Mouse (Mus musculus): Measurements from ENCODE around the gene Donson. TPM values are rescaled to one million over a fixed set of nuclear protein-coding genes. Genes with fewer than 3 reads are reported as not detected.

Gene Donson
- total and polyA plus RNA-seq, 2 experiments from 2014 or later = 4.9 to 5.0 TPM

- Histone ChIP-seq H3K27ac (ENCODE audit: low read depth) (no peak overlapping the region), H3K9ac (replicated peaks; ENCODE audit: low read depth, low read length) (no peak overlapping the region), H3K36me3 (replicated peaks; ENCODE audit: control insufficient read depth, insufficient read depth, low read length) (peaks cover 90% of the 10 kb centered on the region), H3K27me3 (ENCODE audit: control insufficient read depth, insufficient read depth, low read length) (no peaks in the 10 kb centered on the region), H3K4me2 (ENCODE audit: low read depth, low read length) (no peak overlapping the region), H3K4me3 (ENCODE audit: low read depth, low read length) (no peak overlapping the region), H3K4me1 (ENCODE audit: control insufficient read depth, insufficient read depth) (no peaks in the 10 kb centered on the region), H3K9me3 (replicated peaks; ENCODE audit: control insufficient read depth, low read length) (no peaks in the 10 kb centered on the region)
- 83% methylated on average over 4 of the region's 4 CpGs for WGBS
- DNase-seq (ENCODE audit: low spot score) (no peak), ATAC-seq (ENCODE audit: insufficient read depth, low read depth) (no peak)
- no peak for TF ChIP-seq EP300 (IDR thresholded peaks at IDR 0.05; ENCODE audit: low read depth)
- no peak for TF ChIP-seq CTCF (IDR thresholded peaks at IDR 0.05; ENCODE audit: low read depth)
These were observed 14.1 kb downstream of the Donson start for GRCm38 (mm10) chr16:91674500-91674899.

- Histone ChIP-seq H3K9me3 (replicated peaks; ENCODE audit: control insufficient read depth, low read length) (no peaks in the 10 kb centered on the region), H3K9ac (replicated peaks; ENCODE audit: low read depth, low read length) (no peak overlapping the region), H3K36me3 (replicated peaks; ENCODE audit: control insufficient read depth, insufficient read depth, low read length) (peaks cover 85% of the 10 kb centered on the region), H3K4me3 (ENCODE audit: low read depth, low read length) (no peak overlapping the region), H3K27ac (ENCODE audit: low read depth) (no peak overlapping the region), H3K4me1 (ENCODE audit: control insufficient read depth, insufficient read depth) (0 out of 2 replicates have a peak, but pooled peaks cover 7% of the 10 kb centered on the region), H3K4me2 (ENCODE audit: low read depth, low read length) (no peak overlapping the region), H3K27me3 (ENCODE audit: control insufficient read depth, insufficient read depth, low read length) (no peaks in the 10 kb centered on the region)
- 90% methylated on average over 3 of the region's 3 CpGs for WGBS
- no peak for TF ChIP-seq EP300 (IDR thresholded peaks at IDR 0.05; ENCODE audit: low read depth)
- no peak for TF ChIP-seq CTCF (IDR thresholded peaks at IDR 0.05; ENCODE audit: low read depth)
- ATAC-seq (ENCODE audit: insufficient read depth, low read depth) (no peak), DNase-seq (ENCODE audit: low spot score) (no peak)
These were observed 24.8 kb downstream of the Donson start for GRCm38 (mm10) chr16:91663795-91664194.

GRCm38 (mm10) chr16:91662336-91662735 lies 26.2 kb downstream of the Donson start:
- Histone ChIP-seq H3K9me3 (replicated peaks; ENCODE audit: control insufficient read depth, low read length) (no peaks in the 10 kb centered on the region), H3K4me2 (ENCODE audit: low read depth, low read length) (no peak overlapping the region), H3K27ac (ENCODE audit: low read depth) (no peak overlapping the region), H3K4me1 (ENCODE audit: control insufficient read depth, insufficient read depth) (0 out of 2 replicates have a peak, but pooled peaks cover 7% of the 10 kb centered on the region), H3K27me3 (ENCODE audit: control insufficient read depth, insufficient read depth, low read length) (no peaks in the 10 kb centered on the region), H3K4me3 (ENCODE audit: low read depth, low read length) (no peak overlapping the region), H3K9ac (replicated peaks; ENCODE audit: low read depth, low read length) (no peak overlapping the region), H3K36me3 (replicated peaks; ENCODE audit: control insufficient read depth, insufficient read depth, low read length) (peaks cover 90% of the 10 kb centered on the region)
- TF ChIP-seq EP300 (IDR thresholded peaks at IDR 0.05; ENCODE audit: low read depth) (no peak), CTCF (IDR thresholded peaks at IDR 0.05; ENCODE audit: low read depth) (no peak)
- no peak for DNase-seq (ENCODE audit: low spot score)
- ATAC-seq (ENCODE audit: insufficient read depth, low read depth) = no peak
- WGBS = 77% methylated on average over 16 of the region's 16 CpGs

GRCm38 (mm10) chr16:91661397-91661796 lies 27.2 kb downstream of the Donson start:
- Histone ChIP-seq H3K9ac (replicated peaks; ENCODE audit: low read depth, low read length) (no peak overlapping the region), H3K4me1 (ENCODE audit: control insufficient read depth, insufficient read depth) (0 out of 2 replicates have a peak, but pooled peaks cover 7% of the 10 kb centered on the region), H3K27ac (ENCODE audit: low read depth) (no peak overlapping the region), H3K4me3 (ENCODE audit: low read depth, low read length) (no peak overlapping the region), H3K36me3 (replicated peaks; ENCODE audit: control insufficient read depth, insufficient read depth, low read length) (peaks cover 90% of the 10 kb centered on the region), H3K4me2 (ENCODE audit: low read depth, low read length) (no peak overlapping the region), H3K27me3 (ENCODE audit: control insufficient read depth, insufficient read depth, low read length) (no peaks in the 10 kb centered on the region), H3K9me3 (replicated peaks; ENCODE audit: control insufficient read depth, low read length) (no peaks in the 10 kb centered on the region)
- no peak for DNase-seq (ENCODE audit: low spot score)
- no peak for ATAC-seq (ENCODE audit: insufficient read depth, low read depth)
- TF ChIP-seq CTCF (IDR thresholded peaks at IDR 0.05; ENCODE audit: low read depth) (no peak), EP300 (IDR thresholded peaks at IDR 0.05; ENCODE audit: low read depth) (no peak)
- WGBS = 78% methylated on average over 1 of the region's 1 CpGs

- no peak overlapping the region for H3K27ac ChIP-seq (ENCODE audit: low read depth)
- no peaks in the 10 kb centered on the region for H3K9me3 ChIP-seq (replicated peaks; ENCODE audit: control insufficient read depth, low read length)
- H3K4me2 ChIP-seq (ENCODE audit: low read depth, low read length) = no peak overlapping the region
- no peak for ATAC-seq (ENCODE audit: insufficient read depth, low read depth)
- H3K27me3 ChIP-seq (ENCODE audit: control insufficient read depth, insufficient read depth, low read length) = no peaks in the 10 kb centered on the region
- peaks cover 90% of the 10 kb centered on the region for H3K36me3 ChIP-seq (replicated peaks; ENCODE audit: control insufficient read depth, insufficient read depth, low read length)
- TF ChIP-seq CTCF (IDR thresholded peaks at IDR 0.05; ENCODE audit: low read depth) (no peak), EP300 (IDR thresholded peaks at IDR 0.05; ENCODE audit: low read depth) (no peak)
- no peak for DNase-seq (ENCODE audit: low spot score)
- 0 out of 2 replicates have a peak, but pooled peaks cover 7% of the 10 kb centered on the region for H3K4me1 ChIP-seq (ENCODE audit: control insufficient read depth, insufficient read depth)
- no peak overlapping the region for H3K9ac ChIP-seq (replicated peaks; ENCODE audit: low read depth, low read length)
- WGBS = 96% methylated on average over 20 of the region's 20 CpGs
- H3K4me3 ChIP-seq (ENCODE audit: low read depth, low read length) = no peak overlapping the region
These were observed 28.8 kb downstream of the Donson start for GRCm38 (mm10) chr16:91659798-91660197.

- Histone ChIP-seq H3K27ac (ENCODE audit: low read depth) (no peak overlapping the region), H3K9me3 (replicated peaks; ENCODE audit: control insufficient read depth, low read length) (no peaks in the 10 kb centered on the region), H3K9ac (replicated peaks; ENCODE audit: low read depth, low read length) (no peak overlapping the region), H3K4me3 (ENCODE audit: low read depth, low read length) (no peak overlapping the region), H3K27me3 (ENCODE audit: control insufficient read depth, insufficient read depth, low read length) (no peaks in the 10 kb centered on the region), H3K36me3 (replicated peaks; ENCODE audit: control insufficient read depth, insufficient read depth, low read length) (peaks cover 94% of the 10 kb centered on the region), H3K4me1 (ENCODE audit: control insufficient read depth, insufficient read depth) (0 out of 2 replicates have a peak, but pooled peaks cover 7% of the 10 kb centered on the region), H3K4me2 (ENCODE audit: low read depth, low read length) (no peak overlapping the region)
- DNase-seq (ENCODE audit: low spot score) = no peak
- 64% methylated on average over 5 of the region's 5 CpGs for WGBS
- ATAC-seq (ENCODE audit: insufficient read depth, low read depth) = no peak
- TF ChIP-seq EP300 (IDR thresholded peaks at IDR 0.05; ENCODE audit: low read depth) (no peak), CTCF (IDR thresholded peaks at IDR 0.05; ENCODE audit: low read depth) (no peak)
These were observed 30.1 kb downstream of the Donson start for GRCm38 (mm10) chr16:91658471-91658870.

Data from heart, postnatal 0 days (tissue).